Mouse (Mus musculus): ENCODE results near the gene Otc. TPM values are rescaled to one million over a fixed set of nuclear protein-coding genes. Genes with fewer than 3 reads are reported as not detected.

The Otc gene
- polyA plus RNA-seq, 1 experiment = not detected

DNA sequence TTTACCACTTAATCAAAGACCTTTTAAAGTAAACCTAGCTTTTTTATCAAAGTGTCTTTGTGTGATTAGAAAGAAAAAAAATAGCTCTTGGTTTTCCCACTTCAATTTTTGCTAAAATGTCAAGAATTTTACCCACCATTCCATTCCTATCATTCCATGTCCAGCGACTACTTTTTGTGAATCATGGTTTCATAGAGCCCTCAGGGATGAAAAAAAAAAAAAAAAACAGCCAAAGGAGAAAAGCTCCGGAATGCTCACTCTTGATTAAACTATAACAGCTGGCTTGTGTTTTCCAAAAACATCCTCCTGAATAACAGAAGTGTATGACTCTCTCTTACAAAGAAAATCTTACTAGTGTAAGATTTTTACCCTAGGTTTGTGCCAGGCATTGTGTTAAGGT is 84.7 kb downstream of the Otc start:
- H3K9ac ChIP-seq (ENCODE audit: low read depth, poor library complexity, severe bottlenecking) = no peak overlapping the region
- H3K27me3 ChIP-seq (ENCODE audit: control insufficient read depth, insufficient read depth, low read length, poor library complexity, severe bottlenecking) = no peaks in the 10 kb centered on the region
- no peaks in the 10 kb centered on the region for H3K9me3 ChIP-seq (replicated peaks; ENCODE audit: control insufficient read depth, insufficient read depth, low read length, poor library complexity, severe bottlenecking)
- no peaks in the 10 kb centered on the region for H3K4me1 ChIP-seq (ENCODE audit: control insufficient read depth, insufficient read depth, low read length)
- TF ChIP-seq CTCF (IDR thresholded peaks at IDR 0.05; ENCODE audit: low read depth, low read length) (no peak), EP300 (IDR thresholded peaks at IDR 0.05; ENCODE audit: insufficient read depth, low read depth, low read length) (no peak), POLR2A (IDR thresholded peaks at IDR 0.05; ENCODE audit: insufficient read depth, low read length) (no peak)
- no peaks in the 10 kb centered on the region for H3K36me3 ChIP-seq (ENCODE audit: control insufficient read depth, insufficient read depth, low read length, poor library complexity, severe bottlenecking)
- H3K4me3 ChIP-seq (ENCODE audit: low read depth, low read length) = no peak overlapping the region
- H3K27ac ChIP-seq (ENCODE audit: insufficient read depth, low read length) = no peak overlapping the region

DNA sequence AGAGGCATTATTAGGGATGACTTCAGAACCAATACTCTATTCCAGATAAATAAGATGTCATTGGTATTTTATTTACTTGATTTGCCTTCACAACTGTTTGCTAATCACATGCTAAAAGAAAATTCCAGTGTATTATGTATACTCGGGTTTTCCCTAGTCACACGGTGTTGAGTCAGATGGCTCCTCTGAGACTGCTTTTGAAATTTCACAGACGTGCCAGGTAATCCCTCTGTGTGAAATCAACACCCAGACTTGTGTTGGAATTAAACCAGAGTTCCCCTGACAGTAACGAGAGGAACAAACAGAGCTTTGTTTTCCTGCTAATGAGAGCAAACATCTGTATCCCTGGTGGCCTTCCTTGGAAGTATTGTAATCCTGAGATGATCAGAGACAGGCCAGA is 103.8 kb downstream of the Otc start:
- no peaks in the 10 kb centered on the region for H3K9me3 ChIP-seq (replicated peaks; ENCODE audit: control insufficient read depth, insufficient read depth, low read length, poor library complexity, severe bottlenecking)
- no peak overlapping the region for H3K4me3 ChIP-seq (ENCODE audit: low read depth, low read length)
- no peak for TF ChIP-seq POLR2A (IDR thresholded peaks at IDR 0.05; ENCODE audit: insufficient read depth, low read length)
- no peak for TF ChIP-seq EP300 (IDR thresholded peaks at IDR 0.05; ENCODE audit: insufficient read depth, low read depth, low read length)
- no peak for TF ChIP-seq CTCF (IDR thresholded peaks at IDR 0.05; ENCODE audit: low read depth, low read length)
- no peaks in the 10 kb centered on the region for H3K36me3 ChIP-seq (ENCODE audit: control insufficient read depth, insufficient read depth, low read length, poor library complexity, severe bottlenecking)
- no peaks in the 10 kb centered on the region for H3K27me3 ChIP-seq (ENCODE audit: control insufficient read depth, insufficient read depth, low read length, poor library complexity, severe bottlenecking)
- no peak overlapping the region for H3K27ac ChIP-seq (ENCODE audit: insufficient read depth, low read length)
- no peaks in the 10 kb centered on the region for H3K4me1 ChIP-seq (ENCODE audit: control insufficient read depth, insufficient read depth, low read length)
- no peak overlapping the region for H3K9ac ChIP-seq (ENCODE audit: low read depth, poor library complexity, severe bottlenecking)

Other genes starting within 250 kb of the Otc start
- gene Srpx, start 134.6 kb upstream of the Otc start, polyA plus RNA-seq (2011; ENCODE audit: insufficient read depth, insufficient read length, low read depth, missing spikeins) = not detected in 2 replicates
- gene Rpgr, start 35.4 kb upstream of the Otc start, polyA plus RNA-seq (2011; ENCODE audit: insufficient read depth, insufficient read length, low read depth, missing spikeins) = 15.4 and 17.7 TPM in 2 replicates
- 36.6 and 36.9 TPM in 2 replicates for gene Tspan7, start 232.9 kb downstream of the Otc start, polyA plus RNA-seq (2011; ENCODE audit: insufficient read depth, insufficient read length, low read depth, missing spikeins)

Measured in ES-Bruce4 (cell line).